Comparison of ENCODE assay signal across 7 mouse cellular contexts in the genomic region with DNA sequence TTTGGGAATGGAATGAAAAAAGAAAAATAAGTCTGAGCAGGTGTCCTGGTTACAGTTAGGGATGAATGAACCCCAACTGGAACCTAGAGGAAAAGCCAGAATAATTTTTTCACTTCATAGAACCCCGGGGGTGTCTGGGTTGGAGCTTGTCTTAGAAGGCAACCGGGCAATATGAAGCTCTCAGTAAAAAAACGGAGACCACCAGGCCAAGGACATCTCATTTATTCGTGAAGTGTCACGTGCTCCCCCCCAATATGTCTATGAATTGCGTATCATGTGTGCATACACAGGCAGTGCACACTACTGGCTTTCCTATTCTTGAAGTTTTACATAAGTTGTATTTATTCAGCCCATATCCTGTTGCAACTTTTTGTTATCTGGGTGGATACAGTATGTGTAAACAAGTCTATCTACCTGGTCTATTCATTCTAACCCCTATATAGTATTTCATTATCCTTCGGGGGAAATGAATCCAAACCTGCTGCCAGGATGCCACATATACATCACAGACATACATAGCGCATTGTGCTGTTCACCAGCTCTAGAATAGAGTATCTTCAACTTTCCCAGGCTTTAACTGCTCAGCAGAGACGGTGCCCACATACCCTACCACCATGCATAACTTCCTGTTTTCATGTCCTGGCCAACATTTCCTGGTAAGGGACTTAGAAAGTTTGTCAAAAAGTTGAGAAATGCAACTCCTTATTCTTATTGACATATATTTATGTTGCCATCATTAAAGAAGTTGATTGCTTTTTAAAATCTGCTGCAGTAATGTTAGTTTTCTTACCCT. TPM values are rescaled to one million over a fixed set of nuclear protein-coding genes. Genes with fewer than 3 reads are reported as not detected.
A peak's percentile ranks its signal among the peaks of the same experiment; 100 is the strongest.
DNase-seq lines count a peak whose midpoint lies in the region; ATAC-seq lines count a peak whose summit lies in the region.

No protein-coding gene starts in this region.

- H3K27me3 ChIP-seq in forebrain, embryonic 10.5 days (ENCODE audit: poor library complexity, severe bottlenecking), result no peaks in the 10 kb centered on the region
- no peaks in the 10 kb centered on the region for H3K27me3 ChIP-seq in liver, embryonic 11.5 days (replicated peaks; ENCODE audit: control insufficient read depth, insufficient read depth, low read length)
- H3K27me3 ChIP-seq in stomach, embryonic 16.5 days (ENCODE audit: control insufficient read depth, insufficient read depth, low read length), result no peaks in the 10 kb centered on the region

- DNase-seq in retina, postnatal 1 day, result peak; percentile 7
- no peak for DNase-seq in retina, embryonic 14.5 days (ENCODE audit: low spot score)
- no peak for DNase-seq in forebrain, embryonic 10.5 days (ENCODE audit: extremely low spot score, low spot score)
- DNase-seq in liver, embryonic 11.5 days (ENCODE audit: low spot score), result no peak
- DNase-seq in layer of hippocampus, postnatal 25 days (ENCODE audit: extremely low spot score in 1 of 2, low spot score in 1 of 2), result no peak
- no peak for DNase-seq in gastrocnemius, postnatal 36 days

- ATAC-seq in liver, embryonic 11.5 days (replicated peaks; ENCODE audit: low FRiP score), result no peak
- no peak for ATAC-seq in stomach, embryonic 16.5 days (ENCODE audit: insufficient read depth, low FRiP score)

- H3K4me2 ChIP-seq in liver, embryonic 11.5 days, result peak overlapping the region; percentile 84
- H3K4me2 ChIP-seq in stomach, embryonic 16.5 days (ENCODE audit: low read depth, low read length), result peak overlapping the region; percentile 90

- H3K36me3 ChIP-seq in forebrain, embryonic 10.5 days (replicated peaks), result peaks cover 9% of the 10 kb centered on the region
- no peaks in the 10 kb centered on the region for H3K36me3 ChIP-seq in liver, embryonic 11.5 days (ENCODE audit: control insufficient read depth, insufficient read depth, low read length)
- H3K36me3 ChIP-seq in stomach, embryonic 16.5 days (ENCODE audit: control insufficient read depth, insufficient read depth, low read length), result no peaks in the 10 kb centered on the region

- no peaks in the 10 kb centered on the region for H3K9me3 ChIP-seq in forebrain, embryonic 10.5 days
- no peaks in the 10 kb centered on the region for H3K9me3 ChIP-seq in liver, embryonic 11.5 days (ENCODE audit: control insufficient read depth, low read length)
- no peaks in the 10 kb centered on the region for H3K9me3 ChIP-seq in stomach, embryonic 16.5 days (replicated peaks; ENCODE audit: control insufficient read depth, low read length)

- H3K27ac ChIP-seq in forebrain, embryonic 10.5 days, result peak overlapping the region; percentile 93
- peak overlapping the region; percentile 85; the same call in 1 of the 2 replicates for H3K27ac ChIP-seq in liver, embryonic 11.5 days (ENCODE audit: low read depth, low read length)
- H3K27ac ChIP-seq in stomach, embryonic 16.5 days (ENCODE audit: low read length), result 0 out of 2 replicates have a peak overlapping the region, but pooled peaks have one; percentile 86

- peak overlapping the region; percentile 93 for H3K9ac ChIP-seq in liver, embryonic 11.5 days (ENCODE audit: low read depth, low read length)
- H3K9ac ChIP-seq in stomach, embryonic 16.5 days (ENCODE audit: low read length), result peak overlapping the region; percentile 85

- peaks cover 26% of the 10 kb centered on the region for H3K4me1 ChIP-seq in forebrain, embryonic 10.5 days
- peaks cover 8% of the 10 kb centered on the region for H3K4me1 ChIP-seq in liver, embryonic 11.5 days (replicated peaks; ENCODE audit: control insufficient read depth, insufficient read depth, low read length)
- H3K4me1 ChIP-seq in stomach, embryonic 16.5 days (ENCODE audit: control insufficient read depth, insufficient read depth, low read length), result peaks cover 5% of the 10 kb centered on the region; the same call in 1 of the 2 replicates

- WGBS in forebrain, embryonic 10.5 days, result 64% methylated on average over 9 of the region's 9 CpGs
- WGBS in liver, embryonic 11.5 days, result 50% methylated on average over 9 of the region's 9 CpGs
- 43% methylated on average over 9 of the region's 9 CpGs for WGBS in stomach, embryonic 16.5 days

- H3K4me3 ChIP-seq in forebrain, embryonic 10.5 days, result peak overlapping the region; percentile 80
- H3K4me3 ChIP-seq in liver, embryonic 11.5 days (ENCODE audit: low read depth, low read length), result peak overlapping the region; percentile 91
- peak overlapping the region; percentile 84 for H3K4me3 ChIP-seq in stomach, embryonic 16.5 days (replicated peaks; ENCODE audit: low read length)

- intact Hi-C loops in gastrocnemius, postnatal 36 days (cut with DNase I), result loop anchor here (5.0 kb wide), 1 partner anchor 127 kb away; the partner anchor contains the start of gene Zfp212

RNA-seq across cellular contexts. Expression of gene Zfp777, which starts 0.8 kb away (rescaled TPM):
- polyA plus RNA-seq in forebrain, embryonic 10.5 days (2016; fragmentation: Nextera tagmentation; extraction: Ambion mirVana), result 10.0 and 11.3 TPM in 2 replicates
- 7.4 and 8.6 TPM in 2 replicates for polyA plus RNA-seq in liver, embryonic 11.5 days (2014; fragmentation: Nextera tagmentation; extraction: Ambion mirVana)
- 4.4 and 4.5 TPM in 2 replicates for polyA plus RNA-seq in stomach, embryonic 16.5 days (2015; fragmentation: Nextera tagmentation; extraction: Ambion mirVana)
- 10 to 100 TPM; 33.8 to 33.9 TPM for total RNA-seq in layer of hippocampus, postnatal 25 days (2021)
- total RNA-seq in gastrocnemius, postnatal 36 days (2021), result 10 to 100 TPM; 14.4 to 16.3 TPM

RNA-seq across cellular contexts. Expression of gene Zfp746, which starts 36.9 kb away (rescaled TPM):
- polyA plus RNA-seq in forebrain, embryonic 10.5 days (2016; fragmentation: Nextera tagmentation; extraction: Ambion mirVana), result 19.1 and 19.9 TPM in 2 replicates
- 11.5 and 14.5 TPM in 2 replicates for polyA plus RNA-seq in liver, embryonic 11.5 days (2014; fragmentation: Nextera tagmentation; extraction: Ambion mirVana)
- 5.8 and 6.0 TPM in 2 replicates for polyA plus RNA-seq in stomach, embryonic 16.5 days (2015; fragmentation: Nextera tagmentation; extraction: Ambion mirVana)
- 10 to 100 TPM; 29.6 to 31.8 TPM for total RNA-seq in layer of hippocampus, postnatal 25 days (2021)
- 10 to 100 TPM in 1 of 2 experiments, 1 to 10 TPM in 1; 7.1 to 10.4 TPM for total RNA-seq in gastrocnemius, postnatal 36 days (2021)
